Mouse (Mus musculus): Measurements from ENCODE around the gene Exoc3l4. TPM values are rescaled to one million over a fixed set of nuclear protein-coding genes. Genes with fewer than 3 reads are reported as not detected.
A peak's percentile ranks its signal among the peaks of the same experiment; 100 is the strongest.

Gene Exoc3l4
- polyA plus RNA-seq, 1 experiment from 2014 or later, result 10.9 TPM

DNA sequence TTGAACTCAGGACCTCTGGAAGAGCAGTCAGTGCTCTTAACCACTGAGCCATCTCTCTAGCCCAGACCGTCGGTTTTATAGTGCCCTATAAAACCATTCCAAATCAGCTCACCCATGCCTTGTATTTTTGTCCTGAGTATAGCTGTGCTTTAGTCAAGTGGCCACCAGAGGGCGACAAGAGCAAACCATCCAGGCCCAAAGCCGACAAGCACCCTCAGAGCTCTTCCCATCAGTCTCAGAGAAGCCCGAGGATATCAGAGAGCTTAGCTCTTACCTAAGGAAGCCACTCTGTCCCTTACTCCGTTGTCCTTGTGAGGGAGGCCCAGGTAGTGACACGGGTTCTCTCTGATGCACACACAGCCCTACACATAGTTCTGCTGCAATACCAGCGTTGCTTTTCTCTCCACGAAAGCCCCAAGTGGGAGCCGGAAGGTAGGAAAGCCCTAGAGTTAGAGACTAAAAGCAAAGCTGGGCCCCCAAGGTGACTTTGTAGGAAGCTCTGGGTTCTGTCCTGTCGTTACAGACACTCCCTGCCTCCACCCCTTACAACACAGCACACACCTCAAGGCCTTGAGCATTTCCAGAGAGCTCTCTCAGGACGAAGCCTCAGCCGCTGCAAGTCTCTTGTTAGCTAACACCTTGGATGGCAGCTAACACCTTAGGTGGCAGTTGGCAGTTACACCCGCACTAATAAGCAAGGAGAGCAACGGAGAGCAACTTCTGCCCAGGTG is 15.2 kb upstream of the Exoc3l4 start:
- peaks cover 3% of the 10 kb centered on the region for H3K4me1 ChIP-seq (ENCODE audit: control insufficient read depth, insufficient read depth, low read length)
- H3K9me3 ChIP-seq (ENCODE audit: control insufficient read depth, low read length), result no peaks in the 10 kb centered on the region
- H3K4me2 ChIP-seq (replicated peaks; ENCODE audit: low read depth, low read length), result 0 out of 2 replicates have a peak overlapping the region, but pooled peaks have one; percentile 5
- WGBS, result 17% methylated on average over 15 of the region's 15 CpGs
- H3K27me3 ChIP-seq (ENCODE audit: control insufficient read depth, insufficient read depth, low read length), result peaks cover 16% of the 10 kb centered on the region
- H3K27ac ChIP-seq (ENCODE audit: low read depth, low read length), result no peak overlapping the region
- H3K4me3 ChIP-seq (ENCODE audit: low read length), result no peak overlapping the region
- H3K36me3 ChIP-seq (ENCODE audit: control insufficient read depth, insufficient read depth, low read length), result no peaks in the 10 kb centered on the region
- no peak overlapping the region for H3K9ac ChIP-seq (ENCODE audit: low read depth, low read length)
- peak; percentile 56 for ATAC-seq (ENCODE audit: low FRiP score, low TSS enrichment)

DNA sequence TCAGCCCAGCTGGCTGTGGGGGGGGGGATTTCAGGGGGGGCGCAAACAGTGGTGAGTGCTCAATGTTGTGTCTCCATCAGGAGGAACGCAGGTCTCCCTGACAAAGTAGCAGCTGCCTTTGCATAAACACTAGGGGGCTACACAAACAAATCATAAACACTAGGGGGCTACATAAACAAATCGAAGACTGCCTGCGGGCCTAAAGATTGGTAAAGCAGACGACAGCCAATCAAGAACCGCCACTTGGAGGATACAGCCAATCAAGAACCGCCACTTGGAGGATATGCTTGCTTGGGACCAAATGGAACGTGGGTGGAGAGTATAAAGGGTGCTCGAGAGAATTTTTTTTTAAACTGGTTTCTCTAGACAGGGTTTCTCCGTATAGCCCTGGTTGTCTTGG is 11.9 kb upstream of the Exoc3l4 start:
- Histone ChIP-seq H3K9me3 (ENCODE audit: control insufficient read depth, low read length) (no peaks in the 10 kb centered on the region), H3K36me3 (ENCODE audit: control insufficient read depth, insufficient read depth, low read length) (no peaks in the 10 kb centered on the region), H3K27me3 (ENCODE audit: control insufficient read depth, insufficient read depth, low read length) (peaks cover 26% of the 10 kb centered on the region), H3K9ac (ENCODE audit: low read depth, low read length) (no peak overlapping the region), H3K4me2 (replicated peaks; ENCODE audit: low read depth, low read length) (no peak overlapping the region), H3K4me3 (ENCODE audit: low read length) (no peak overlapping the region), H3K27ac (ENCODE audit: low read depth, low read length) (no peak overlapping the region), H3K4me1 (ENCODE audit: control insufficient read depth, insufficient read depth, low read length) (peaks cover 7% of the 10 kb centered on the region)
- 56% methylated on average over 10 of the region's 10 CpGs for WGBS
- no peak for ATAC-seq (ENCODE audit: low FRiP score, low TSS enrichment)

DNA sequence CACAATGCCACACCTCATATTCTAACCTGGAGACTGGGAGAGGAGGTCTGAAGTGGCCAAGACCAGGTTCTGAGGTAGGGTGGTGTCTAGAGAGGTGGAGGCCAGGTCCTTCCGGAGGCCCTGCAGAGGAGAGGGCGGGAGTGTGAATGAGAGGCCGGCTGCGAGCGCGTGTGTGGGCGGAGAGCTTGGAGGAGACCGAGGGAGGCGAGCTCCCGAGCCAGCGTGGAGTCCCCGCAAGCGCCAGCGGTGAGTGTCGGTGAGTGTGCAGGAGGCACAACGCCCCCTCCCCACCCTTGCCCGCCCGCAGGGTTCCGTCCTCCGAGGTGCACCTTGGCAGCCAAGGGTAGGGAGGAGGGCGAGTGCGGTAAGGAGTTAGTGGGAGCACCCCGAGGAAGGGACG is 10.2 kb upstream of the Exoc3l4 start, which contains the start of gene Lbhd2:
Gene Lbhd2 (plus strand): TSS at position 188 of the 400 bp plus-strand sequence.
- WGBS, result 0% methylated on average over 22 of the region's 24 CpGs
- Histone ChIP-seq H3K9ac (ENCODE audit: low read depth, low read length) (peak within 1 kb of the TSS; percentile 25), H3K27ac (ENCODE audit: low read depth, low read length) (no peak within 1 kb of the TSS), H3K4me2 (replicated peaks; ENCODE audit: low read depth, low read length) (peak within 1 kb of the TSS; percentile 54), H3K4me3 (ENCODE audit: low read length) (peak within 1 kb of the TSS; percentile 20), H3K9me3 (ENCODE audit: control insufficient read depth, low read length) (no peaks in the 10 kb centered on the region), H3K27me3 (ENCODE audit: control insufficient read depth, insufficient read depth, low read length) (peaks cover 26% of the 10 kb centered on the region), H3K4me1 (ENCODE audit: control insufficient read depth, insufficient read depth, low read length) (peaks cover 7% of the 10 kb centered on the region), H3K36me3 (ENCODE audit: control insufficient read depth, insufficient read depth, low read length) (no peaks in the 10 kb centered on the region)
- ATAC-seq (ENCODE audit: low FRiP score, low TSS enrichment), result 0 out of 2 replicates have a peak, but pooled peaks have one; percentile 16

DNA sequence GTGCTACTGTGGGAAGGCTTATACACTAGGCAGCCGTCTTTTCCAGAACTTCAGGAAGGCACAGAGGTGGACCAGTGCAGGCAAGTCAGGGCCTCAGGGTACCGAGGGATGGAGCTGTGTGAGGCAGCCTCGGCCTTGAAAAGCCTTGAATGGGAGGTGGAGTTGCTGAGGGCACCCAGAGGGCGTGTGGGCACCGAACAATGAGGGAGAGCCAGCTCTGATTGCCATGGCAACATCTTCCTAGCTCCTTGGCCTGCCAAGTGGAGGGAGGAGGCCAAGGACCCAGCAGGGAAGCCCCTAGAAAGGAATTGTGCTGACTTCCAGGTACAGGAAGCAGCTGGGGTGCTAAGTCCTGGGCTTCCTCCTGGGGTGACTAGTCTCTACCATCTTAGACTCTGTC is 7.2 kb upstream of the Exoc3l4 start:
- ATAC-seq (ENCODE audit: low FRiP score, low TSS enrichment), result no peak
- peaks cover 20% of the 10 kb centered on the region for H3K27me3 ChIP-seq (ENCODE audit: control insufficient read depth, insufficient read depth, low read length)
- WGBS, result 34% methylated on average over 5 of the region's 5 CpGs

DNA sequence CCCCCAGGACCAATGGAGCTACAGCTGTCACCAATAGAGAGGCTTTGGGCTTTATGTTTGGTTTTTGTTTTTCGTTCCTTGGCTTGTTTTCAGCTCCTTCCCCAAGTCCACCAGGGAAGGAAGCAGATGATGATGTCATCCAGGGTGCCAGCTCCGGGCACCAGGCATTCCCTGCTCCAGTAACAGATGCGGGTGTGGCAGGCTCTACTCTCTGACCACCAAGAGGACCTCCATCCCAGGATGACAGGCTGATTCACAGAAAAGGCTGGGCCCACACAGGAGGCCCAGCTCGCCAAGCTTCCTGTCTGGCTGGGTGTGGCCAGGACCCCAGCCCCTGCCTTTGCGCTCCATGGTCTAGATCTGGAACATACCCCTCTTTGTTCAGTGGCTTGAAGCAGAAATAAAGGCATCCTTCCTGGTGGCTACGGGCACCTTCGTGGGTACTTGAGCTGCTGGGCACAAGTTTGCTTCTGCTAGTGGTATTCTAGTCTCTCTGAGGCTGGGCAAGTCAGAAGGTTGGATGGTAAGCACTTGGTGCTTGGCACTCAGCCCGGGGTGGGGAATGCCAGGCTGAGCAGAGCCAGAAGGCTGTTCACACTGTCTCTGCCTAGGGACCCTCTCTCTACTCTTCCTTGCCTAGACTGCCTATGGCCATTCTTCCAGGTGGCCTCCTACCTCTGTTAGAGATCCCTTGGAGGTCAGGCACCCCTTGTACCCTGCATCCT is 5.0 kb upstream of the Exoc3l4 start:
- no peak for ATAC-seq (ENCODE audit: low FRiP score, low TSS enrichment)
- 90% methylated on average over 8 of the region's 8 CpGs for WGBS
- Histone ChIP-seq H3K4me3 (ENCODE audit: low read length) (no peak overlapping the region), H3K27me3 (ENCODE audit: control insufficient read depth, insufficient read depth, low read length) (peaks cover 10% of the 10 kb centered on the region), H3K9me3 (ENCODE audit: control insufficient read depth, low read length) (no peaks in the 10 kb centered on the region), H3K4me1 (ENCODE audit: control insufficient read depth, insufficient read depth, low read length) (peaks cover 16% of the 10 kb centered on the region), H3K9ac (ENCODE audit: low read depth, low read length) (no peak overlapping the region), H3K36me3 (ENCODE audit: control insufficient read depth, insufficient read depth, low read length) (no peaks in the 10 kb centered on the region), H3K4me2 (replicated peaks; ENCODE audit: low read depth, low read length) (no peak overlapping the region), H3K27ac (ENCODE audit: low read depth, low read length) (no peak overlapping the region)

More for the DNA sequence above, 7.2 kb upstream of the Exoc3l4 start:
- Histone ChIP-seq H3K36me3 (ENCODE audit: control insufficient read depth, insufficient read depth, low read length) (no peaks in the 10 kb centered on the region), H3K27ac (ENCODE audit: low read depth, low read length) (no peak overlapping the region), H3K9ac (ENCODE audit: low read depth, low read length) (no peak overlapping the region), H3K9me3 (ENCODE audit: control insufficient read depth, low read length) (no peaks in the 10 kb centered on the region), H3K4me2 (replicated peaks; ENCODE audit: low read depth, low read length) (no peak overlapping the region), H3K4me3 (ENCODE audit: low read length) (no peak overlapping the region), H3K4me1 (ENCODE audit: control insufficient read depth, insufficient read depth, low read length) (peaks cover 15% of the 10 kb centered on the region)

DNA sequence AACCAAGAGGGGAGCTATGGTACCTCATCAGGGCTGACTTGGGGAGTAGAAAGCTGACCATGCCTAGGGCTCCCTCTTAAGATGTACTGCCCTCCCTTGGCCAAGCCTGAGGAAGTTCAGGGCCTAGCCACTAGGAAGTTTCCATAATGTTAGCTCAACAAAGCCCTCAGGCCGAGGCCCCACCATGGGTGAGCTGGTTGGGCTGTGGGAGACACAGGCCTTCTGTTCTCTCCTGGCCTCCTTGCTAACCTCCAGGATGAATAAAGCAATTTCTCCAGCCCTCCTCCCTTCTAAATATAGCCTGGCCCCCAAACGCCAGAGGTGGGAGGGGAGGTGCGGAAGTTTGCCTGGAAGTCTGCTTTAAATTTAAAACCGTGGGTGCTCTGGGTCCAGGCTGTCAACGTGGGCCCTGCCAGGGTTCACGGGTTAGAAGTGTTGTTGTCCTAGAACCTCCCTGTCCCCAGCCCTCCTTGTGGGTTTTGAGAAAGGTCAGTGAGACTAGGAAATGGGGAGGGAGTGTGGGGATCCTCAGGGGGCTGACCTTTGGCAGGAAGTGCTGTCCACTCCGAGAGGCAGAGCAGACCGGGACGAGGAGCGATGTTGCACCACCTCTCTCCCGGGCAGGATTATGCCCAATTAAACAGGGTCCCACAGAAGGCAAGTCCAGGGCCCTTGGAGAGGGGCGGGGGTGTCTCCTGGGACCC is 4.1 kb upstream of the Exoc3l4 start:
- H3K9ac ChIP-seq (ENCODE audit: low read depth, low read length), result peak overlapping the region; percentile 45; the same call in 1 of the 2 replicates
- H3K4me3 ChIP-seq (ENCODE audit: low read length), result peak overlapping the region; percentile 32
- H3K4me1 ChIP-seq (ENCODE audit: control insufficient read depth, insufficient read depth, low read length), result peaks cover 18% of the 10 kb centered on the region
- peaks cover 1% of the 10 kb centered on the region for H3K27me3 ChIP-seq (ENCODE audit: control insufficient read depth, insufficient read depth, low read length)
- H3K4me2 ChIP-seq (replicated peaks; ENCODE audit: low read depth, low read length), result peak overlapping the region; percentile 49
- no peaks in the 10 kb centered on the region for H3K9me3 ChIP-seq (ENCODE audit: control insufficient read depth, low read length)
- H3K36me3 ChIP-seq (ENCODE audit: control insufficient read depth, insufficient read depth, low read length), result no peaks in the 10 kb centered on the region
- ATAC-seq (ENCODE audit: low FRiP score, low TSS enrichment), result peak; percentile 12; the same call in 1 of the 2 replicates
- H3K27ac ChIP-seq (ENCODE audit: low read depth, low read length), result peak overlapping the region; percentile 56
- 16% methylated on average over 12 of the region's 12 CpGs for whole genome bisulfite sequencing

DNA sequence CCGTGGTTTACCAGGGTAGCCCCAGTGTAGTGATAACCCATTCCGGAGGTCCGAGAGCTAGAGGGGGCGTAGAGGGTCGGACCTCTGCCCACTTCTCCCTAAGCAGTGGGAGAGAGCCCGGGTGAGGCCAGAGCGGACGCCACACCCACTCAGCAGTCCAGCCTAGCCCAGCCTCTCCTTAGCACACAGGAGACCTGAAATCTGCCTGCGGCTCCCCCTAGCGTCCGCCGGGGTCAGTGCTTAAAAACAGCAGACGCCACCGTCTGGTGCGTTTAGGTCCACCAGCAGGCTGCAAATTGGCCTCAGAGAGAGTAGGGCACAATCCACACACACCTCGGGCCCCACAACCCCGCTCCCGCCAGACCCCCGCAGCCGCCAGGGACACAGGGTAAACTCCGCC is 3.5 kb upstream of the Exoc3l4 start:
- peak; percentile 87 for ATAC-seq (ENCODE audit: low FRiP score, low TSS enrichment)
- Histone ChIP-seq H3K9ac (ENCODE audit: low read depth, low read length) (peak overlapping the region; percentile 45; the same call in 1 of the 2 replicates), H3K4me2 (replicated peaks; ENCODE audit: low read depth, low read length) (peak overlapping the region; percentile 49), H3K36me3 (ENCODE audit: control insufficient read depth, insufficient read depth, low read length) (no peaks in the 10 kb centered on the region), H3K9me3 (ENCODE audit: control insufficient read depth, low read length) (no peaks in the 10 kb centered on the region), H3K4me1 (ENCODE audit: control insufficient read depth, insufficient read depth, low read length) (peaks cover 22% of the 10 kb centered on the region), H3K27me3 (ENCODE audit: control insufficient read depth, insufficient read depth, low read length) (no peaks in the 10 kb centered on the region), H3K4me3 (ENCODE audit: low read length) (peak overlapping the region; percentile 32), H3K27ac (ENCODE audit: low read depth, low read length) (peak overlapping the region; percentile 56; the same call in 1 of the 2 replicates)
- WGBS, result 1% methylated on average over 21 of the region's 21 CpGs

DNA sequence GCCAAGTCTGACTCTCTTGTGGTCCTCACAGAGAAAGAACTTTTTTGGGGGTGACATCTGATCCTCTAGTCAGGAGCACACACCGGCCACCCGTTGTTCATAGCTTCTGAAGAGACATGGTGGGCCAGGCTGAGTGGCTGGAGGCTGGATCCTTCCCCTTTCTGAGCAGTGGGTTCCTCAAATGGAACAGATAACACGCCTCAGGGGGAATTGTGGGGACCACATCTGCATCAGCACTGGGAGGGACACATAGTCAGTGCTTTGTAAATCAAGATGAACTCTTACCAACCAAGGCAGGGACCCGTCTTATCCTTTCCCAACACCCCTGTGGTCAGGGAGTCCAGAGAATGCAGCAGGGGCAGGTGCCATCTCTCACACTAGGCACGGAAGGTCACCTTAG is 3.1 kb downstream of the Exoc3l4 start:
- H3K4me3 ChIP-seq (ENCODE audit: low read length), result no peak overlapping the region
- H3K9ac ChIP-seq (ENCODE audit: low read depth, low read length), result no peak overlapping the region
- no peak overlapping the region for H3K4me2 ChIP-seq (replicated peaks; ENCODE audit: low read depth, low read length)
- H3K27me3 ChIP-seq (ENCODE audit: control insufficient read depth, insufficient read depth, low read length), result peaks cover 41% of the 10 kb centered on the region
- peaks cover 22% of the 10 kb centered on the region; the same call in 1 of the 2 replicates for H3K4me1 ChIP-seq (ENCODE audit: control insufficient read depth, insufficient read depth, low read length)
- no peaks in the 10 kb centered on the region for H3K36me3 ChIP-seq (ENCODE audit: control insufficient read depth, insufficient read depth, low read length)
- ATAC-seq (ENCODE audit: low FRiP score, low TSS enrichment), result no peak
- no peak overlapping the region for H3K27ac ChIP-seq (ENCODE audit: low read depth, low read length)
- no peaks in the 10 kb centered on the region for H3K9me3 ChIP-seq (ENCODE audit: control insufficient read depth, low read length)
- WGBS, result 77% methylated on average over 5 of the region's 5 CpGs

All from kidney, embryonic 14.5 days (tissue).